Mouse (Mus musculus) heart, postnatal 0 days (tissue): Measurements from ENCODE around the gene Ppp1r13l. TPM values are rescaled to one million over a fixed set of nuclear protein-coding genes. Genes with fewer than 3 reads are reported as not detected.

ENCODE experiments used
- ATAC-seq: fragments of 200-750 bp; cut with Nextera tagmentation; 2 replicates; pipeline ENCODE4 v1.8.0; 2017; ENCODE audit warnings: low read depth, moderate number of reproducible peaks, moderate library complexity; ENCODE audit not compliant: insufficient read depth
- DNase-seq: peaks from one replicate; pipeline ENCODE4 v3.0.0-alpha.2; 2016; ENCODE audit warnings: low spot score
- H3K27ac ChIP-seq: fragments of 300-500 bp; sonication (generic); 2 replicates; pipeline ENCODE4 v1.5.1; 2014; ENCODE audit warnings: low read depth, mild to moderate bottlenecking
- H3K27me3 ChIP-seq: fragments of 300-500 bp; sonication (generic); 2 replicates; pipeline ENCODE4 v1.6.1; 2014; ENCODE audit warnings: low read length, mixed read lengths; ENCODE audit not compliant: control insufficient read depth, insufficient read depth
- H3K36me3 ChIP-seq: fragments of 300-500 bp; sonication (generic); replicated peaks from 2 replicates; pipeline ENCODE4 v1.6.1; 2014; ENCODE audit warnings: low read length, mixed read lengths; ENCODE audit not compliant: control insufficient read depth, insufficient read depth
- H3K4me1 ChIP-seq: fragments of 300-500 bp; sonication (generic); 2 replicates; pipeline ENCODE4 v1.6.1; 2014; ENCODE audit warnings: antibody characterized with exemption; ENCODE audit not compliant: control insufficient read depth, insufficient read depth
- H3K4me2 ChIP-seq: fragments of 300-500 bp; sonication (generic); 2 replicates; pipeline ENCODE4 v1.6.1; 2014; ENCODE audit warnings: low read depth, mild to moderate bottlenecking, low read length, moderate library complexity
- H3K4me3 ChIP-seq: fragments of 300-500 bp; sonication (generic); 2 replicates; pipeline ENCODE4 v1.5.1; 2014; ENCODE audit warnings: low read depth, low read length
- H3K9ac ChIP-seq: fragments of 300-500 bp; sonication (generic); replicated peaks from 2 replicates; pipeline ENCODE4 v1.6.1; 2014; ENCODE audit warnings: low read depth, low read length, mixed read lengths
- H3K9me3 ChIP-seq: fragments of 300-500 bp; sonication (generic); replicated peaks from 2 replicates; pipeline ENCODE4 v1.6.1; 2016; ENCODE audit warnings: low read length; ENCODE audit not compliant: control insufficient read depth
- CTCF ChIP-seq: IDR thresholded peaks from 2 replicates; pipeline ENCODE4 v1.5.1; 2016; ENCODE audit warnings: antibody characterized with exemption, control low read depth, low read depth
- EP300 ChIP-seq: IDR thresholded peaks from 2 replicates; pipeline ENCODE4 v1.6.1; 2016; ENCODE audit warnings: antibody characterized with exemption, low read depth
- WGBS: fragments of 180-500 bp; shearing (Covaris S2); extraction: QIAGEN DNeasy Blood & Tissue Kit; methylation state at CpG from one replicate; pipeline ENCODE4 v1.1.7; 2014; 5-methylcytosine and 5-hydroxymethylcytosine counted together
- polyA plus RNA-seq: library from polyadenylated mRNA; unstranded; fragments of >200 nt; fragmentation: Nextera tagmentation; extraction: Ambion mirVana; gene quantifications from 2 replicates; pipeline ENCODE4 v1.2.1, GENCODE M21; 2015
- total RNA-seq: library from RNA; depleted of rRNA; stranded (reverse); fragments of >200 nt; gene quantifications from 2 replicates; pipeline ENCODE4 v1.2.3, GENCODE M21; 2014; ENCODE audit warnings: low replicate concordance

The Ppp1r13l gene
- total and polyA plus RNA-seq, 2 experiments from 2014 or later = 11.8 to 12.0 TPM

DNA sequence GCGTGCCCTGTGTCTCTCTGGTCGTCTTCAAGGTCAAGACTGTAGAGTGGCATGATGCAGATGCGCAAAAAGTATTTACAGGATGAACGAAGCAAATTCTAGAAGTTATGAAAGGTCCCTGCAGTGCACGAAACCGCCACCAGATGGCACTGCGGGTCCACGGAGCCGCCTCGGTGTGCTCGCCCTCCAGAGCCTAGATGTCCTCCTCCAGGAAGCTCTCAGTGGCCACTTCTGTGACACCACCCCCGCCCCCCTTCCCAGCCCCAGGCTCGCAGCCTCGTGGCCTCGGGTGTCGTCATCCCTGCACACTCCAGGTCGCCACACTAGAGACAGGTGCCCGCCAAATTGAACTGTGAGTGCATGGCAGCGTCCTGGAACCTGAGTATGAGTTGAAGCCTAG is 45.9 kb downstream of the Ppp1r13l start:
- peaks cover 33% of the 10 kb centered on the region for H3K27me3 ChIP-seq
- H3K9me3 ChIP-seq = peaks cover 5% of the 10 kb centered on the region; the same call in 1 of the 2 replicates
- DNase-seq = peak; percentile 83
- H3K4me2 ChIP-seq = peak overlapping the region; percentile 18; the same call in 1 of the 2 replicates
- peak; percentile 30; the same call in 1 of the 2 replicates for ATAC-seq
- peaks cover 10% of the 10 kb centered on the region; the same call in 1 of the 2 replicates for H3K4me1 ChIP-seq
- WGBS = 5% methylated on average over 19 of the region's 19 CpGs
- no peak overlapping the region for H3K4me3 ChIP-seq
- TF ChIP-seq EP300 = no peak
- TF ChIP-seq CTCF = peak; percentile 92
- no peaks in the 10 kb centered on the region for H3K36me3 ChIP-seq
- H3K27ac ChIP-seq = no peak overlapping the region
- no peak overlapping the region for H3K9ac ChIP-seq

DNA sequence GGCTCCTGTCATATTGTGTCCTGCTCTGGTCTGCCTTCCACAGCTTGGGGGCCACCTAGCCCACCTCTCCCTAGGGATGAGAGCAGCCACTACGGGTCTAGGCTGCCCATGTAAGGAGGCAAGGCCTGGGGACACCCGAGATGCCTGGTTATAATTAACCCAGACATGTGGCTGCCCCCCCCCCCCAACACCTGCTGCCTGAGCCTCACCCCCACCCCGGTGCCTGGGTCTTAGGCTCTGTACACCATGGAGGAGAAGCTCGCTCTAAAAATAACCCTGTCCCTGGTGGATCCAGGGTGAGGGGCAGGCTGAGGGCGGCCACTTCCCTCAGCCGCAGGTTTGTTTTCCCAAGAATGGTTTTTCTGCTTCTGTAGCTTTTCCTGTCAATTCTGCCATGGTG is 50.2 kb downstream of the Ppp1r13l start:
- peaks cover 12% of the 10 kb centered on the region; the same call in 1 of the 2 replicates for H3K4me1 ChIP-seq
- ATAC-seq = peak; percentile 71
- no peaks in the 10 kb centered on the region for H3K9me3 ChIP-seq
- TF ChIP-seq CTCF = no peak
- no peak; the same call in 1 of the 2 replicates for TF ChIP-seq EP300
- H3K27me3 ChIP-seq = peaks cover 5% of the 10 kb centered on the region
- H3K36me3 ChIP-seq = no peaks in the 10 kb centered on the region
- WGBS = 15% methylated on average over 6 of the region's 6 CpGs
- peak; percentile 85 for DNase-seq
- H3K9ac ChIP-seq = peak overlapping the region; percentile 60
- peak overlapping the region; percentile 95 for H3K27ac ChIP-seq
- H3K4me3 ChIP-seq = peak overlapping the region; percentile 14; the same call in 1 of the 2 replicates
- H3K4me2 ChIP-seq = peak overlapping the region; percentile 37

DNA sequence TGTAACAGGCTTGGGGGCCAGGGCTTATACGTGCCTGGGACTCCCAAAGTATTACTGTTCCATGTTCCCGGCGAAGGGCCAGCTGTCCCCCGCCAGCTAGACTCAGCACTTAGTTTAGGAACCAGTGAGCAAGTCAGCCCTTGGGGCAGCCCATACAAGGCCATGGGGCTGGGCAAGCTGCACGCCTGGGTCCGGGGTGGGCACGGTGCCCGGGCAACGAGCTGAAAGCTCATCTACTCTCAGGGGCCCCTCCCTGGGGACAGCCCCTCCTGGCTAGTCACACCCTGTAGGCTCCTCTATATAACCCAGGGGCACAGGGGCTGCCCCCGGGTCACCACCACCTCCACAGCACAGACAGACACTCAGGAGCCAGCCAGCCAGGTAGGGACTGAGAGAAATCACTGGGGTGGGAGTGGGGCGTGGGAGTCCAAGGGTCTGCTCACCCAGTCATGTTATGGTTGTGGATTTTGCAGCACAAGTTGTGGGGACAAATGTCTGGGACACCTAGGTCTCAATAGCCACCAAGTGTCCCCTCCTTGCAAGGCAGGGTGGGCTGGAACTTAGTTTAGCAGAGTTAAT is 51.3 kb downstream of the Ppp1r13l start:
- Histone ChIP-seq H3K4me3 (peak overlapping the region; percentile 46), H3K9ac (peak overlapping the region; percentile 60), H3K4me1 (peaks cover 18% of the 10 kb centered on the region), H3K27me3 (no peaks in the 10 kb centered on the region), H3K4me2 (peak overlapping the region; percentile 58), H3K27ac (peak overlapping the region; percentile 95), H3K9me3 (no peaks in the 10 kb centered on the region), H3K36me3 (peaks cover 2% of the 10 kb centered on the region; the same call in 1 of the 2 replicates)
- TF ChIP-seq CTCF (no peak), EP300 (peak; percentile 83)
- WGBS = 35% methylated on average over 11 of the region's 11 CpGs
- peak; percentile 88 for ATAC-seq
- peak; percentile 87 for DNase-seq

DNA sequence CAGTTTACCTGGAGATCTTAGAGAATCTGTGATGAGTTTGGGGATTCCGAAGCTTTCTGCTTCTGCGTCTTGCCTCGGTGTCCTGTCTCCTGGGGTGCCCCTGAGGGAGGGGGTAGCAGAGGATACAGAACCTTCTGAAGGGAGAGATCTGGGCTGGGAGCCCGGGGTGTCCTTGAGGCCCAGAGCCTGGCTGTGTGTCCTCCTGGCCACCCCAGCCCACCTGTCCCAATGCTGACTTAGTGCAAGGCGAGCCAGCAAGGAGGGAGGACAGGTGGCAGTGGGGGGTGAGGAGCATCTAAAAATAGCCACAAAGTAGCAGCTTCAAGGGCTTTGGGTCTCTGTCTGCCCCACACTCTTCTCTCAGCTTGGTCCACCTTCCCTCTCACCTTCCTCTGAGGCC is 52.2 kb downstream of the Ppp1r13l start:
- 30% methylated on average over 5 of the region's 5 CpGs for WGBS
- ATAC-seq (no peak), DNase-seq (peak; percentile 49)
- H3K4me1 ChIP-seq = peaks cover 19% of the 10 kb centered on the region
- peak overlapping the region; percentile 58 for H3K4me2 ChIP-seq
- H3K27ac ChIP-seq = peak overlapping the region; percentile 95
- TF ChIP-seq EP300 (no peak), CTCF (no peak)
- no peaks in the 10 kb centered on the region for H3K27me3 ChIP-seq
- peaks cover 5% of the 10 kb centered on the region; the same call in 1 of the 2 replicates for H3K36me3 ChIP-seq
- peak overlapping the region; percentile 46 for H3K4me3 ChIP-seq
- H3K9ac ChIP-seq = peak overlapping the region; percentile 60
- no peaks in the 10 kb centered on the region for H3K9me3 ChIP-seq

DNA sequence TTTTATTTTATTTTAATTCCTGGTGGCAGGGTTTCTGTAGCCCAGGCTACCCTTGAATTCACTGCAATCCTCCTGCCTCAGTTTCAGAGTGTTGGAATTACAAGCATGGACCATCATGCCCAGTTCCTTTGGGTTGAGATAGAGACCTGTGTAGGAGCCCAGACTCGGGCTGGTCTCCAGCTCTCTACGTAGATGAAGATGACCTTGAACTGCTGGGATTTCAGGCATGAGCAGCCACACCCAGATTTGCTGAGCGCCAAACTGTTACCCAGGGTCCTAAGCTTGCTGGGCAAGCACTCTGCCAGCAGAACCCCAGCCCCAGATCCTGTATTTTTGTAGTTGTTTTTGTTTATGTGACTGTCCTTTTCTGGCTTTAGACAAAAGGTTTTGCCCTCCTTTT is 54.0 kb downstream of the Ppp1r13l start:
- H3K4me1 ChIP-seq = peaks cover 19% of the 10 kb centered on the region
- H3K36me3 ChIP-seq = peaks cover 14% of the 10 kb centered on the region

More for the DNA sequence above, 54.0 kb downstream of the Ppp1r13l start:
- no peaks in the 10 kb centered on the region for H3K9me3 ChIP-seq
- H3K27me3 ChIP-seq = no peaks in the 10 kb centered on the region
- H3K4me2 ChIP-seq = peak overlapping the region; percentile 10; the same call in 1 of the 2 replicates
- peak overlapping the region; percentile 52 for H3K27ac ChIP-seq
- 41% methylated on average over 3 of the region's 3 CpGs for WGBS
- H3K4me3 ChIP-seq = no peak overlapping the region
- ATAC-seq (no peak), DNase-seq (no peak)
- no peak overlapping the region for H3K9ac ChIP-seq
- TF ChIP-seq EP300 (no peak), CTCF (no peak)
